Mouse (Mus musculus): ENCODE data around the gene Cobll1.

The Cobll1 gene

GRCm38 (mm10) chr2:65237116-65237515 is 2.1 kb downstream of the Cobll1 start:
- peak; percentile 90 for DNase-seq (ENCODE audit: low read depth, low spot score)

GRCm38 (mm10) chr2:65236644-65237043 is 2.6 kb downstream of the Cobll1 start:
- no peak for DNase-seq (ENCODE audit: low read depth, low spot score)

GRCm38 (mm10) chr2:65232756-65233535 is 6.3 kb downstream of the Cobll1 start:
- DNase-seq (ENCODE audit: low read depth, low spot score), result no peak

DNA sequence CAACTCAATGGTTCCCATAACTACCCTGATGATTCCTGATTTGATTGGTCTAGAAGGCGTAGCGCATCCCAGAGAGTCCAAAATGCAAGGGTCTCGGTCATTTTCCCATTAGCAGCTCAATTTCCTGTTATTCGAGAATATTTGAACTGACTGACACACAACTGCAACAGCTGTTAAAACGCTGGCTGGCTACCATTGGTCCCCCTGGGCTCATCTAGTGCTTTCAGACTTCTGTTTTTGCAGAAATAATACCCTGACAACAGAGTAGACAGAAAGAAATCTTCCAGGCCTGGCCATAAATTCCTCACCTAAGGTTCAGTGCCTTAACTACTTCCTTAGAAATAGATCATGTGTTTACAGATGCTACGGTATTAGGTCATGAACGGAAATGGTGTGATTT is 10.8 kb downstream of the Cobll1 start:
- no peak for DNase-seq (ENCODE audit: low read depth, low spot score)

- DNase-seq (ENCODE audit: low read depth, low spot score), result no peak
Observed at GRCm38 (mm10) chr2:65227898-65228290, 11.3 kb downstream of the Cobll1 start.

DNA sequence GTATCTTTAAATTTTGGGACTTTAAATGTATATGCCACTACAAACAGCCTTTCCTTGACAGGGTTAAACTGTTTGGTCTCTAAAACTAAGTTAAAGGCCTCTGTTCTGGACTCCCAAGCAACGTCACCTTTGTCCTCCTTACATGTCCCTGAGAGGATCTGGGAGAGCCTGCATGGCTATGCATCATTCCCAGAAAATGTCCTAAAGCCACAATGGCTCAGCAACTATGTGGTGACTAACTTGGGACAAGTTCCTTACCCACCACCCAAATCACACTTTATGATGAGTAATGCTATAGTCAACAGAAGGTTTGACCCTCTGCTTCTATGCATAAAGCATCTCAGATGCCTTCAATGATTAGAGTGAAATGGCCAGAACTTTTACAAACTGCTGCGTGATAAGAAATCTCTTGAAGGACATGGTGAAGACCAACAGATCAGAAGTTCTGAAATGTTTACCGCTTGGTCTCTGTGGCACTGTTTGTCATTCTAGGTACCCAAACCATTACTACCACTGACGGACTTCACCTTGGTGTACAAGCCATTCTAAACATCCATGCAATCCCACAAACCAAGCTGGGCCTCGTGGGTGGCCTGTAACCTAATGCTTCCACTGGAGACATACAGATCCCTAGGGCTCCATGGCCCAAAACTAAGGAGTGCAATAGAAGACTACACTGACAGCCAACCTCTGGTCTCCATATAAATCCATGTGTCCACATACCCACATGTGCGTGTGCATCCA is 11.9 kb downstream of the Cobll1 start:
- DNase-seq (ENCODE audit: low read depth, low spot score), result peak; percentile 91

DNA sequence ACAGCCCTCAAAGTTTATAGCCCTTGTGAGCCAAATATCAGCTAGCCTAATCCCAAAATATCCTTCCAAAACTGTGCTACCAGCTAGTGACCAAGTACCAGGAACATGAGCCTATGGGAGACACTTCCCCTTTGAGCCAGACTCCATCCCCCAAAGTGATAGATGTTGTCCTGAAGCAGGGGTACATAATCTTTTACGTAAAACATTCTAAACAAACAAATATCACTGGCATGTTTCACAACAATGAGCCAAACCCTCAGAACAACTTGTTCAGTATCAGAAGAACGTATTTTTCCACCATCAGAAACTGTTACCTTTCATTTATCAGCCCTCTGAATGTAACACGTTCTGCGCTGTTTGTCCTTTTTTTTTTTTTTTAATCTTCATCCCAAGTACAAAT is 12.7 kb downstream of the Cobll1 start:
- DNase-seq (ENCODE audit: low read depth, low spot score), result no peak

DNA sequence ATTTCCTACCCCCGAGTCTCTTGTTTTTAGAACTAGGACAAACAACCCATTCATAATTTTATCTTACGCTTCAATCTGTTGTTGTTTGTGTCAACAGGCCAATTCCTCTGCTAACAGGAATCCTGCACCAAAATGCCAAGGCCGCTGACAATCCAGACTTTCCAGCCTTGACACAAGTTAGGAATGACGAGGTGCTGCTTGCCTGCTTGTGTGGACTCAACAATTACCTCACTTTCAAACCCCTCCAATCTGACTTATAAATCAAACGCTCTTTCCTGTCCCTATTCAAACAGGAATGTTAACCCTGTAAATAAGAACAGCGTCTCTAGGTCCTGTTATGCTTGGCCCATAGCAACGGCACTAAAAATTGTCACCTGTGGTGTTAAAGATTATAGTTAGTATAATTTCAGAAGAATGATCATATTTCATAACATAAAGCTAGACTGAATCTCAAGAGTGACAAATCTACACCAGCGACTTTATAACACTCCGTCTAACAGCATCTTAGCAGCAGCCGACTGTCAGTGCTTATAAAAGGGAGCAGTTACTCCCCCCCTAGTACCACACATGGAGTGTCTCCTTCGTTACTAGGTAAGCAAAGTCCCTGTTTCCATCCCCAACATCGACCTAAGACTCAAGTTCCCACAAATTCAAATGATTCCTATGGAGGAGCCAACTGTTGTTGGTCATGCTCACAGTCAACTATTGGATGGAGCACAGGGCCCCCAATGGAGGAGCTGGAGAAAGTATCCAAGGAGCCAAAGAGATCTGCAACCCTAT is 15.1 kb downstream of the Cobll1 start:
- DNase-seq (ENCODE audit: low read depth, low spot score), result no peak

GRCm38 (mm10) chr2:65223012-65223411 is 16.2 kb downstream of the Cobll1 start:
- peak; percentile 52 for DNase-seq (ENCODE audit: low read depth, low spot score)

DNA sequence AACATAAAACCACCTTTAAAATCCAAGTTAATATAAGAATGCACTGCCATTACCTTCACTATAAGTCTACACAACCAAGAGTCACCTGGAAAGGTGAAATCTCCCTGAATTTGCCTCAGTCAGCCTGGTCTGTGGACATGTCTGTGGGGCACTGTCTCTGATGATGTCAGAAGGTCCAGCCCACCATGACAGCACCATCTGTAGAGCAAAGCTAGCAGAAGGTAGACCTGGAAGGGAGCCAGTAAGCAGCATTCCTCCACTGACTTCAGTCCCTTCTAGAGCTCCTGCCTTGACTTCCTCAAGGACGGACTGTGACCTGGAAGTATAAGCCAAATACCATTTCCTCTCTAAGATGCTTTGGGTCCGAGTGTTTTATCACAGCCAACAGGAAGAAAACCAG is 17.6 kb downstream of the Cobll1 start:
- no peak for DNase-seq (ENCODE audit: low read depth, low spot score)

GRCm38 (mm10) chr2:65220563-65220962 is 18.6 kb downstream of the Cobll1 start:
- no peak for DNase-seq (ENCODE audit: low read depth, low spot score)

DNA sequence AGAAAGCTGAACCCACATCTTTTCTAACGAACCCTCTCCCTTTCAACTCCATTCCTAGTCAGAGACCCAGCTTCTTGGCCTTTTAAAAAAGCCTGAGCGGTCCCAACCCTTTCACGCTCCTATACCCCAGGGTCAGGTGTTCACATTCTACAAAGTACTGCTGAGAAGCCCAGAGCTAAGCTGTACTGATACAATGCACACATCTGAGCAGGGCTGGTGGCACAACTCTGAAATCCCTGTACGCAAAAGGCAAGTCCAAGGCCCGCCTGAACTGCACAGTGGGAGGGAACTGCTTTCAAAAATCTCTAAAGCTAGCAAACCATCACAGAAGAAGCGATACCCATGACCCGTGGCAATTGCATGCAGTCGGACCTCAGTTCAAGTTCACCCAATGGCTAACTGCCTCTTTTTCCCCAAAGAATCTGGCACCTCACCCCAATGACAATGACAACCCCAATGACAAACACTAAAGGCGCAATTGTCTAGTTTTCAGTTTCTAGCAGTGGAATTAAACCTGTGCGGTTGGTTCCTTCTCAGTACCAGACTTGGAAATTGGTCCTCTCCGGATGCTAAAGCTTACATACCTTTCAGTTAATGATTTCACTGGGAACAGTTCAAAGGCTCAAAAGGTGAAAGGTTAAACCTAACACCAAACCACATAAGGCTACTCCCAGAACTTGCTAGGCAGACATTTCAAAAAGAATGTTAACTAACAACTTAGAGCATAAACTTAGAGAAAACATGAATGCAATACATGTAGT is 19.6 kb downstream of the Cobll1 start:
- DNase-seq (ENCODE audit: low read depth, low spot score), result no peak

DNA sequence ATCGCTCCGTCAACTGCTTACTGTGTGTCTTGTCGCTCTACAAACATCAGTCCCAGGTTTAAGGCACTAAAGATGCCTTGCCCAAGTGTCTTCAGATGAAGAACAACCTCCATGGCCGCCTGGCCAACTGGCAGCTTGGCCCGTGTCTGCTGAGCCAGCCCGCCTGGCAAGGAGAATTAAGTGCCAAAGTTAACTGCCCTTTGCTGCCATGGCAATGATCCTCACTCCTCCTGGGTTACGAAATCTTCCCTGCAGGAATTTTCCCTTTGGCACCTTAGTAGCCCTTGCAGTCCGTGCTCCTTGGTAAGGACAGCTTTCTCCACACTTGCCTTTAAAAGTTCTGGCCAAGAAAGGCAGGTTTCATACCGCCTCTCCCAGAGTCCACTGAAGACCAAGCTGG is 20.9 kb downstream of the Cobll1 start:
- no peak for DNase-seq (ENCODE audit: low read depth, low spot score)

GRCm38 (mm10) chr2:65217677-65218076 is 21.5 kb downstream of the Cobll1 start:
- no peak for DNase-seq (ENCODE audit: low read depth, low spot score)

DNA sequence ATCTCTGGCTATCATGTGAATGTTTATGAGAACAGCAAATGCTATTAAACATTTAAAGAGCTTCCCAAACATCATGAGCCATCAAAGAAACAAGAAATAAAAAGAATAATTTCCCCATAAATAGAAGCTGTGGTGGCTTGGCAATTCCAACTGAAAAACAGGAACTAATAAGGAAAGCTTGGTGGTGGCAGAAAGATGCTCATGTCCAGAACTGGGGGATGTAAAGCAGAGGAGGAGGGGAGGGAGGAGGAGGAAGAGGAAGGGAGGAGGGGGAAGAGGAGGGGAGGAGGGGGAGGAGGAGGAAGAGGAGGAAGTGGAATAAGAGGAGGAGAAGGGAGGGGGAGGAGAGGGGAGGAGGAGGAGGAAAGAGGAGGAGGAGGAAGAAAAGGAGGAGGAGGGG is 23.0 kb downstream of the Cobll1 start:
- DNase-seq (ENCODE audit: low read depth, low spot score), result no peak

- no peak for DNase-seq (ENCODE audit: low read depth, low spot score)
Observed at GRCm38 (mm10) chr2:65214556-65214955, 24.6 kb downstream of the Cobll1 start.

DNA sequence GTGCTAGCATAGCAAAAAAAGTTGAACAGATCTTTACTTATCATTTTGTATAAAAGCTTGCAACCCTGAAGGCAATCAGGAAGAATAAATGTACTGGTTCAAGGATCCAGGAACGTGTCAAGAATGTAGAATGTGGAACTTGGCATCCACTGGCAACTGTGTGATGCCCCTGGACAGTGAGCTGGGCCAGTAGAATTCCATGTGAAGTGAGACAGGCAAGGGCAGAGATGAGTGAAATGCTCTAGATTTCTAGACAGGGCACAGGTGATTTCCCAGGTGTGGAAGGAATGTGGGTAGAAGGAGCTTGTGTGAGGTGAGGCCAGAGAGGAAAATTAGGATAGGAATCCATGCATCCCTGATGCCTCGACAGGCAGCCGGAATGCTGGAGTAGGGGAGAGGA is 25.5 kb downstream of the Cobll1 start:
- no peak for DNase-seq (ENCODE audit: low read depth, low spot score)

DNA sequence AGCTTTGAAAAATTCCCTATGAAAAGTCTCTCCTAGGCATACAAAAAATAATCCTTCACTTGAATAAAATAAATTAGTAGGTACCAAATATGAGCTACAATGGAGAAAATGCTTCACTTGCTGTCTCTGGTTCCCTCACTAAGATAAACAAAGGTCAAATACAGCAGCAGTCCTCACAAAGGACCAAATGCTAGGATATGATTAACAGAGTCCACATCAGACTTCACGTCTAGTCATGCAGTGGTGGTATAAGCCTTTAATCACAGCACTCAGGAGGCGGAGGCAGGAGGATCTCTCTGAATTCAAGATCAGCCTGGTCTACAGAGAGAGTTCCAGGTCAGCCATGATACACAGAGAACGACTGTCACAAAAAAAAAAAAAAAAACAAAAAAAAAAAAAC is 27.6 kb downstream of the Cobll1 start:
- DNase-seq (ENCODE audit: low read depth, low spot score), result no peak

DNA sequence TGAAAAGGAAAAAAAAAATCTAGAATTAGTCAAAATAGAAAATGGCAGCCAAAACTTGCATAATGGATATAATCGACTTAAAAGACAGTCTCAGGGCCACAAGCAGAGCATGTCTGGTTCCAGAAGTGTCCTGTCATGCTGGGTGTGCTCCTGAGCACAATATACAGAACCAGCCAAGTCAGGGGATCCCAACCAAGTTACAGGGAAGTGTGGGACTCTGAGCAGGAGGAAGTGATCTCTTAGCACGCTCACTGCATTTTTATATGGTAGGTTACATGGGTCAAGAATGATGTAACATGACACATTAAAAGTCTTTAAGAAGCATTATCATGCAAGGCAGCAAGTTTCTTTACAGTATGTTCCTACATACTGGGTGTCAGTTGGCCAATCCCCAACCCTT is 31.5 kb downstream of the Cobll1 start:
- no peak for DNase-seq (ENCODE audit: low read depth, low spot score)

GRCm38 (mm10) chr2:65203699-65204098 is 35.5 kb downstream of the Cobll1 start:
- peak; percentile 52 for DNase-seq (ENCODE audit: low read depth, low spot score)

GRCm38 (mm10) chr2:65199706-65200105 is 39.5 kb downstream of the Cobll1 start:
- DNase-seq (ENCODE audit: low read depth, low spot score), result no peak

GRCm38 (mm10) chr2:65198605-65199004 is 40.6 kb downstream of the Cobll1 start:
- DNase-seq (ENCODE audit: low read depth, low spot score), result no peak
